Mouse (Mus musculus): ENCODE measurements at regions not wholly inside any gene's neighbourhood (a gene's known extent, or its start where the extent isn't known, plus 50 kb on each side); places are given as distances from the start of the nearest gene placed in this dataset.

DNA sequence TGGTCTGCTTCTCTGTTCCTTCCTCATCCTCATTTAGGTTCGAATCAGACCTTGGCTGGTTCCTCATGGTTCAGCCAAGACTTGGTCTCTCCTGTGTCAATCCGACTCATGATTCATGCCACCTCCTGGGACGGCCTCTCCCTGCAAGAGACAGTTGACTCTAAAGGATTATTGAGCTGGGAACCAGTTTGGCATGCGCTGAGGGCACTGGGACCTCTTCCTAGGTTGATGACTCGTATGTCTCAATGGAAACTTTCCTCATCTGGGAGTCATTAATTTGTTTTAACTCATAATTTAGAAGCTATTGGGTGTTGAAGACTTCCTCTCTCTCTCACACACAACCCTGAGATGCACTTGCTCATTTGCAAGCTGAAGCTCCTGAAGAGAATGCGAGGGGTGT, 254.5 kb downstream of the Cog6 start:
- TF ChIP-seq POLR2A (IDR thresholded peaks at IDR 0.05; ENCODE audit: borderline replicate concordance, extremely low read depth, low read depth, low read length) (no peak), CTCF (IDR thresholded peaks at IDR 0.05; ENCODE audit: insufficient read depth, low read length) (no peak)
